Mouse (Mus musculus): ENCODE data around the gene Rps27. TPM values are rescaled to one million over a fixed set of nuclear protein-coding genes. Genes with fewer than 3 reads are reported as not detected.
"Not testable (repeated sequence)": the region's sequence is repeated elsewhere in the genome, so short reads cannot be mapped to it uniquely, and the experiment has no call there.

The Rps27 gene
- polyA plus RNA-seq (2015; fragmentation: Nextera tagmentation; extraction: Ambion mirVana), result 679 and 820 TPM in 2 replicates

GRCm38 (mm10) chr3:90213377-90213866 lies at the start of gene Rps27, which contains the start of gene Rab13:
Rps27 (minus strand) TSS chr3:90213651.
Rab13 (plus strand) TSS chr3:90213695.
- under 1% methylated on average over 42 of the region's 42 CpGs for WGBS (ENCODE audit: insufficient replicate concordance)
- Histone ChIP-seq H3K4me1 (replicated peaks) (peaks cover 46% of the 10 kb centered on the region), H3K27ac (peak within 1 kb of the TSS; percentile 83), H3K27me3 (no peaks in the 10 kb centered on the region), H3K4me3 (replicated peaks) (peak within 1 kb of the TSS; percentile 86), H3K4me2 (peak within 1 kb of the TSS; percentile 94), H3K9me3 (replicated peaks) (no peaks in the 10 kb centered on the region), H3K9ac (peak within 1 kb of the TSS; percentile 92), H3K36me3 (peaks cover 44% of the 10 kb centered on the region)
- peak; percentile 92 for ATAC-seq (ENCODE audit: low read depth)
- DNase-seq, result peak; percentile 85

GRCm38 (mm10) chr3:90258521-90258920 lies 45.1 kb upstream of the Rps27 start:
- H3K4me2 ChIP-seq, result no peak overlapping the region
- H3K36me3 ChIP-seq, result peaks cover 64% of the 10 kb centered on the region
- 69% methylated on average over 4 of the region's 4 CpGs for WGBS (ENCODE audit: insufficient replicate concordance)
- no peak for ATAC-seq (ENCODE audit: low read depth)
- H3K27me3 ChIP-seq, result no peaks in the 10 kb centered on the region
- no peak overlapping the region for H3K4me3 ChIP-seq (replicated peaks)
- no peak overlapping the region for H3K27ac ChIP-seq
- peaks cover 33% of the 10 kb centered on the region for H3K4me1 ChIP-seq (replicated peaks)
- no peaks in the 10 kb centered on the region for H3K9me3 ChIP-seq (replicated peaks)
- H3K9ac ChIP-seq, result no peak overlapping the region
- no peak for DNase-seq

GRCm38 (mm10) chr3:90256731-90257530 lies 43.5 kb upstream of the Rps27 start:
- H3K9me3 ChIP-seq (replicated peaks), result no peaks in the 10 kb centered on the region

DNA sequence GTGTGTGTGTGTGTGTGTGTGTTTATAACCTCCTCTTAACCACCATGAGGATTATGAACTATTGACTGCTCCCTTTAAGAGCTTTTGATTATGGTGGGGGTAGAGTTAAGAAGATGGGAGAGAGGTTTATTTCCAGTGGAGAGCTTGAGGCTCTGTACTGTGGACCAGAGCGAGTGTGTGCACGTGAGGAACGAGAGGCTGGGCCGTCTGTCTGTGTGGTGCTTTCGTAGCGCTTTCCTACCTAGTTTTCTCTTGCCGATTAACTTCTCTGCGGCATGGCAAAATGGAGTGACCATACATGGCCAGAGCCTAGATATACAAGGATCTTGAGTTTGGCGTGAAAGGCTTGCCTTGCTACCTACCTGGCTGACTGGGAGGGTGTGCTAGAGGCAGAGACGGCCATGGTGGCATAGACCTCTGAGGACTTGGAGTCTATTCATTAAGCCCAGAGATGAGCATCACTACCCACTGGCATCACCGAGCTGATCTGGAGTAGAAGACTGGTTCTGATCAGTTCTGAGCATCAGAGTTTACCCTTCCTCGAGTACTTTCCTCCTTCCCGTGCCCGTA lies 42.4 kb upstream of the Rps27 start:
- WGBS (ENCODE audit: insufficient replicate concordance), result 87% methylated on average over 14 of the region's 14 CpGs
- Histone ChIP-seq H3K36me3 (peaks cover 46% of the 10 kb centered on the region), H3K9ac (no peak overlapping the region), H3K4me2 (no peak overlapping the region), H3K4me3 (replicated peaks) (no peak overlapping the region; the same call in 1 of the 2 replicates), H3K9me3 (replicated peaks) (no peaks in the 10 kb centered on the region), H3K4me1 (replicated peaks) (peaks cover 36% of the 10 kb centered on the region), H3K27me3 (no peaks in the 10 kb centered on the region), H3K27ac (no peak overlapping the region)
- no peak for ATAC-seq (ENCODE audit: low read depth)
- no peak for DNase-seq

More at GRCm38 (mm10) chr3:90256731-90257530, 43.5 kb upstream of the Rps27 start:
- no peak overlapping the region for H3K4me3 ChIP-seq (replicated peaks)
- WGBS (ENCODE audit: insufficient replicate concordance), result 83% methylated on average over 19 of the region's 19 CpGs
- DNase-seq, result no peak
- no peaks in the 10 kb centered on the region for H3K27me3 ChIP-seq
- H3K27ac ChIP-seq, result no peak overlapping the region
- peaks cover 48% of the 10 kb centered on the region for H3K36me3 ChIP-seq
- no peak overlapping the region for H3K4me2 ChIP-seq
- no peak overlapping the region for H3K9ac ChIP-seq
- no peak for ATAC-seq (ENCODE audit: low read depth)
- H3K4me1 ChIP-seq (replicated peaks), result peaks cover 33% of the 10 kb centered on the region

GRCm38 (mm10) chr3:90255194-90255565 lies 41.7 kb upstream of the Rps27 start:
- Histone ChIP-seq H3K4me2 (peak overlapping the region; percentile 82), H3K9me3 (replicated peaks) (no peaks in the 10 kb centered on the region), H3K4me1 (replicated peaks) (peaks cover 40% of the 10 kb centered on the region), H3K27me3 (no peaks in the 10 kb centered on the region), H3K9ac (peak overlapping the region; percentile 93), H3K27ac (no peak overlapping the region), H3K4me3 (replicated peaks) (peak overlapping the region; percentile 92), H3K36me3 (peaks cover 45% of the 10 kb centered on the region)
- DNase-seq, result no peak
- no peak for ATAC-seq (ENCODE audit: low read depth)
- WGBS (ENCODE audit: insufficient replicate concordance), result 10% methylated on average over 2 of the region's 2 CpGs

DNA sequence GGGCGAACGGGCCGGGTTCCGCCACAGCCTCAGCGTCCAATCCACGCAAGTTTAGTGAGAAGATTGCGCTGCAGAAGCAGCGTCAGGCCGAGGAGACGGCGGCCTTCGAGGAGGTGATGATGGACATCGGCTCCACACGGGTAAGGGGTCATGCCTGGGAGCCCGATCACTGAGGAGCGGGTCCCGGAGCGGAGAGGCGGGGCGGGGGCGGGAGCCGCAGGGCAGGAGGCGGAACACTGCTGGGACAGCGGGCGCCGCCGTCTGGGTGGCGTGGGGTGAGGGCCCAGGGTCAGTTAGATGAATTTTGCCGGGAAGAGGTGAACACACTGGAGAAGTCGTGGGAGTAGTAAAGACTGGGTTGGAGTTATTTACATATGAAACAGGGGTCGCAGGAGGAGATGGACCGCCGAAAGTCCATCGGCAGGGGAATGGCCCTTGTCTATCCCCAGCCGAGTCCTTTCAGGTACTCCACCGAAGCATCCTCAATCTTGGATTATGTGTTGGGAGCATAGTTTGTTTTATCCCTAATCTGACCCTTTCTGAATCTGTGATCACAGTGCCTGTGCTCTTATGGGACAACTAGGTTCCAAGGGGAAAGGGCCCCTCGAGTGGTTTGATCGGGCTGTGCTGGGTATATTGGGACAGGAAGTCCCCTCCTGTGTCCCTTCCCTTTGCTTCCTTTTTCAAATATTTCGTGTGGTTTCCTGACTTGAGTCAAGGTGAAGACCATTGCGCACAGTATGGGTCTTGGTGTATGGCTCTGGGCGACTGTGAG lies 41.2 kb upstream of the Rps27 start:
- H3K27ac ChIP-seq, result peak overlapping the region; percentile 87
- under 1% methylated on average over 41 of the region's 41 CpGs for WGBS (ENCODE audit: insufficient replicate concordance)
- H3K4me2 ChIP-seq, result peak overlapping the region; percentile 82
- H3K4me3 ChIP-seq (replicated peaks), result peak overlapping the region; percentile 92
- peaks cover 40% of the 10 kb centered on the region for H3K4me1 ChIP-seq (replicated peaks)
- DNase-seq, result no peak
- no peaks in the 10 kb centered on the region for H3K27me3 ChIP-seq
- H3K36me3 ChIP-seq, result peaks cover 40% of the 10 kb centered on the region
- H3K9ac ChIP-seq, result peak overlapping the region; percentile 93
- H3K9me3 ChIP-seq (replicated peaks), result no peaks in the 10 kb centered on the region
- ATAC-seq (ENCODE audit: low read depth), result peak; percentile 66

DNA sequence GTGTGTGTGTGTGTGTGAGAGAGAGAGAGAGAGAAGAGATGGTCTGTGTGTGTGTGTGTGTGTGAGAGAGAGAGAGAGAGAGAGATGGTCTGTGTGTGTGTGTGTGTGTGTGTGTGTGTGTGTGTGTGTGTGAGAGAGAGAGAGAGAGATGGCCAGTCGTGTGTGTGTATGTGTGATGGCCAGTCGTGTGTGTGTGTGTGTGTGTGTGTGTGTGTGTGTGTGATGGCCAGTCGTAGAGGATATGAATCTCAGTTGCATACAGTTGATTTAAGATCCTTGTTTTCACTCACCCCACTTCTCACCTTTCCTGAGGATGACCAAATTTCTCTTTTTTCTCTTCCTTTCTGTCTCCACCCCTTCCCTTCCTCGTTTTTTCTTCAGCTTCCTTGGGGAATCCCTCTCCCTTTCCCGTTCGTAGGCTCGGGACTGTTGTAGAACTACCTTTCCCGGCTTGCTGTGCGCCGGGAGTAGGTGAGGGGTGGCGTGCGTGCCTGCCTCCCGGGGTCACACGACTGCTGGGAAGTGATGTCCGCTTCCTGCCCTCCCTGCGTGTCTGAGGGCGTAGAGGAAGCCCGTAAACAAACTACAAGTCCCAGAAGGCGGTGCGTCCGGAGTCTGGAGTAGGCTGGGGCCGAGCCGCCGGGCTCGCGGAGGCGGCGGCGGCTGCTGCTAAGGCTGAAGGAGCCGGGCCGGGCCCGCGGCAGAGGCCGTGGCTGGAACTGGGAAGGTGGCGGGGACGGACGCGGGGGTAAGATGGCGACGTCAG lies 40.4 kb upstream of the Rps27 start, which contains the start of gene Crtc2:
Crtc2 (plus strand) TSS at position 511 of the 766 bp plus-strand sequence.
- peaks cover 32% of the 10 kb centered on the region for H3K36me3 ChIP-seq
- 2% methylated on average over 40 of the region's 40 CpGs for WGBS (ENCODE audit: insufficient replicate concordance)

DNA sequence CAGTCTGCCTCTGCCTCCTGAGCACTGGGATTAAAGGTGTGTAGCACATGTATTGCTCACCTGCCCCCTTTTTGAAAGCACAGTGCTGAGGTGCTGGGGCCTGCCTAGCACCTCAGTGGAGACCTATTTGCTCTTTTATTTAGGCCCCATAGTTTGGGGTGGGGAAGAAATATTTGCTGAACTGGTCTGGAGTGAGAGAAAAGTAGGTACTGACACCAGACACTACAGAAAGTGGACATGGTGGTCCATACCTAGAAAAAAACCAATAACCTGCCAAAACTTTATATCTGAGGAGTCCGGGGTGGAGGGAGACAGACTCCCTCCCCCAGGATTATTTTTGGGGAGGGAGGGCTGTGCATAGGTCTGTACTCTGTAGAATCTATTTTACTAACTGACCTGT lies 39.7 kb upstream of the Rps27 start:
- not testable (repeated sequence) for ATAC-seq (ENCODE audit: low read depth); H3K4me2 ChIP-seq; H3K4me3 ChIP-seq (replicated peaks); DNase-seq; H3K27me3 ChIP-seq; H3K9me3 ChIP-seq (replicated peaks); H3K9ac ChIP-seq; H3K27ac ChIP-seq
- 50% methylated on average over 1 of the region's 1 CpGs for WGBS (ENCODE audit: insufficient replicate concordance)
- Histone ChIP-seq H3K4me1 (replicated peaks) (peaks cover 45% of the 10 kb centered on the region), H3K36me3 (peaks cover 25% of the 10 kb centered on the region)

More for the DNA sequence above, 40.4 kb upstream of the Rps27 start, which contains the start of gene Crtc2:
- peak within 1 kb of the TSS; percentile 92 for H3K4me3 ChIP-seq (replicated peaks)
- peak within 1 kb of the TSS; percentile 82 for H3K4me2 ChIP-seq
- peaks cover 45% of the 10 kb centered on the region for H3K4me1 ChIP-seq (replicated peaks)
- peak within 1 kb of the TSS; percentile 87 for H3K27ac ChIP-seq
- DNase-seq, result peak; percentile 91
- H3K9me3 ChIP-seq (replicated peaks), result no peaks in the 10 kb centered on the region
- H3K9ac ChIP-seq, result peak within 1 kb of the TSS; percentile 93
- H3K27me3 ChIP-seq, result no peaks in the 10 kb centered on the region
- peak; percentile 99 for ATAC-seq (ENCODE audit: low read depth)

GRCm38 (mm10) chr3:90252659-90253058 lies 39.2 kb upstream of the Rps27 start:
- not testable (repeated sequence) for DNase-seq; H3K27ac ChIP-seq; H3K4me3 ChIP-seq (replicated peaks); ATAC-seq (ENCODE audit: low read depth); H3K27me3 ChIP-seq; H3K9ac ChIP-seq; H3K4me2 ChIP-seq; H3K9me3 ChIP-seq (replicated peaks)
- Histone ChIP-seq H3K4me1 (replicated peaks) (peaks cover 43% of the 10 kb centered on the region), H3K36me3 (peaks cover 23% of the 10 kb centered on the region)
- WGBS (ENCODE audit: insufficient replicate concordance), result 86% methylated on average over 2 of the region's 2 CpGs

DNA sequence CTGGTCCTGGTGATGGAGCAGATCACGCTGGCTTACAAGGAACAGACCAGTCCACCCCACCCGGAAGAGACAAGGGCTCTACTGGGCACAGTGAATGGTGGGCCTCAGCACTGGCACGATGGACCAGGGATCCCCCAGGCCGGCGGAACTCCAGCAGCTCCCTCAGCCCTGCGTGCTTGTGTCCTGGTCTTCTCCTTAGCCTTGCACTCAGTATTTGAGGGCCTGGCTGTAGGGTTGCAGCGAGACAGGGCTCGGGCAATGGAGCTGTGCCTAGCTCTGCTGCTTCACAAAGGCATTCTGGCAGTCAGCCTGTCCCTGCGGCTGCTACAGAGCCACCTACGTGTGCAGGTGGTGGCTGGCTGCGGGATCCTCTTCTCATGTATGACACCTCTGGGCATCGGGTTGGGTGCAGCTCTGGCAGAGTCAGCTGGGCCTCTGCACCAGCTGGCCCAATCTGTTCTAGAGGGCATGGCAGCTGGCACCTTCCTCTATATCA lies 38.3 kb upstream of the Rps27 start:
- not testable (repeated sequence) for H3K27me3 ChIP-seq; H3K9ac ChIP-seq; H3K27ac ChIP-seq; ATAC-seq (ENCODE audit: low read depth); H3K4me3 ChIP-seq (replicated peaks); H3K4me2 ChIP-seq; H3K9me3 ChIP-seq (replicated peaks); DNase-seq
- WGBS (ENCODE audit: insufficient replicate concordance), result 90% methylated on average over 10 of the region's 12 CpGs
- H3K36me3 ChIP-seq, result peaks cover 17% of the 10 kb centered on the region
- H3K4me1 ChIP-seq (replicated peaks), result peaks cover 47% of the 10 kb centered on the region
